Mouse (Mus musculus) midbrain, embryonic 13.5 days (tissue): ENCODE measurements around the gene Atat1. TPM values are rescaled to one million over a fixed set of nuclear protein-coding genes. Genes with fewer than 3 reads are reported as not detected.

Experiments used
- ATAC-seq: fragments of 200-750 bp; cut with Nextera tagmentation; 2 replicates; pipeline ENCODE4 v1.8.0; 2017; ENCODE audit warnings: mild to moderate bottlenecking, moderate TSS enrichment, moderate library complexity
- H3K27ac ChIP-seq: fragments of 300-500 bp; sonication (generic); 2 replicates; pipeline ENCODE4 v1.5.1; 2015; ENCODE audit warnings: inconsistent platforms, mild to moderate bottlenecking, moderate library complexity
- H3K27me3 ChIP-seq: fragments of 300-500 bp; sonication (generic); 2 replicates; pipeline ENCODE4 v1.6.1; 2015; ENCODE audit warnings: mild to moderate bottlenecking, inconsistent platforms
- H3K36me3 ChIP-seq: fragments of 300-500 bp; sonication (generic); 2 replicates; pipeline ENCODE4 v1.6.1; 2015; ENCODE audit warnings: mild to moderate bottlenecking, inconsistent platforms
- H3K4me1 ChIP-seq: fragments of 300-500 bp; sonication (generic); replicated peaks from 2 replicates; pipeline ENCODE4 v1.6.1; 2015; ENCODE audit warnings: inconsistent platforms
- H3K4me2 ChIP-seq: fragments of 300-500 bp; sonication (generic); replicated peaks from 2 replicates; pipeline ENCODE4 v1.6.1; 2015; ENCODE audit warnings: moderate library complexity, mild to moderate bottlenecking, inconsistent platforms
- H3K4me3 ChIP-seq: fragments of 300-500 bp; sonication (generic); replicated peaks from 2 replicates; pipeline ENCODE4 v1.5.1; 2015; ENCODE audit warnings: mild to moderate bottlenecking, inconsistent platforms
- H3K9ac ChIP-seq: fragments of 300-500 bp; sonication (generic); replicated peaks from 2 replicates; pipeline ENCODE4 v1.6.1; 2015; ENCODE audit warnings: mild to moderate bottlenecking, inconsistent platforms
- H3K9me3 ChIP-seq: fragments of 300-500 bp; sonication (generic); 2 replicates; pipeline ENCODE4 v1.6.1; 2016; ENCODE audit warnings: mild to moderate bottlenecking, inconsistent platforms
- WGBS: fragments of 180-500 bp; shearing (Covaris S2); methylation state at CpG from one replicate; pipeline ENCODE4 v1.1.7; 2015; 5-methylcytosine and 5-hydroxymethylcytosine counted together
- polyA plus RNA-seq: library from polyadenylated mRNA; unstranded; fragments of >200 nt; fragmentation: Nextera tagmentation; extraction: Ambion mirVana; gene quantifications from 2 replicates; pipeline ENCODE4 v1.2.1, GENCODE M21; 2015

Atat1 gene
- polyA plus RNA-seq, 1 experiment from 2014 or later = 466 TPM

GRCm38 (mm10) chr17:35868961-35869345 lies 40.9 kb downstream of the Atat1 start:
- H3K27ac ChIP-seq = no peak overlapping the region
- peaks cover 82% of the 10 kb centered on the region for H3K4me1 ChIP-seq
- H3K4me3 ChIP-seq = peak overlapping the region; percentile 84
- no peak for ATAC-seq
- 8% methylated on average over 7 of the region's 7 CpGs for WGBS
- H3K4me2 ChIP-seq = peak overlapping the region; percentile 92
- peaks cover 18% of the 10 kb centered on the region for H3K36me3 ChIP-seq
- H3K9ac ChIP-seq = peak overlapping the region; percentile 97
- no peaks in the 10 kb centered on the region for H3K9me3 ChIP-seq
- no peaks in the 10 kb centered on the region for H3K27me3 ChIP-seq

- Histone ChIP-seq H3K36me3 (peaks cover 17% of the 10 kb centered on the region), H3K4me1 (peaks cover 75% of the 10 kb centered on the region), H3K9me3 (no peaks in the 10 kb centered on the region), H3K4me2 (peak overlapping the region; percentile 92), H3K27me3 (no peaks in the 10 kb centered on the region), H3K9ac (peak overlapping the region; percentile 97), H3K4me3 (peak overlapping the region; percentile 84), H3K27ac (peak overlapping the region; percentile 99)
- WGBS = 41% methylated on average over 13 of the region's 17 CpGs
- ATAC-seq = no peak
Observed at GRCm38 (mm10) chr17:35868165-35868820, 41.6 kb downstream of the Atat1 start.

- WGBS = 8% methylated on average over 26 of the region's 26 CpGs
- Histone ChIP-seq H3K4me3 (peak overlapping the region; percentile 84), H3K27me3 (no peaks in the 10 kb centered on the region), H3K36me3 (peaks cover 14% of the 10 kb centered on the region), H3K9ac (peak overlapping the region; percentile 97), H3K9me3 (no peaks in the 10 kb centered on the region), H3K4me2 (peak overlapping the region; percentile 92), H3K27ac (peak overlapping the region; percentile 99), H3K4me1 (peaks cover 64% of the 10 kb centered on the region)
- ATAC-seq = no peak
Observed at GRCm38 (mm10) chr17:35866911-35867890, 42.7 kb downstream of the Atat1 start.

- Histone ChIP-seq H3K27me3 (no peaks in the 10 kb centered on the region), H3K4me1 (peaks cover 62% of the 10 kb centered on the region), H3K36me3 (peaks cover 9% of the 10 kb centered on the region), H3K27ac (peak overlapping the region; percentile 99), H3K9ac (peak overlapping the region; percentile 97), H3K4me2 (peak overlapping the region; percentile 92), H3K9me3 (no peaks in the 10 kb centered on the region), H3K4me3 (peak overlapping the region; percentile 84)
- peak; percentile 57 for ATAC-seq
- under 1% methylated on average over 38 of the region's 38 CpGs for WGBS
Observed at GRCm38 (mm10) chr17:35866281-35866831, 43.5 kb downstream of the Atat1 start.

GRCm38 (mm10) chr17:35865481-35866280 lies 44.2 kb downstream of the Atat1 start, which contains the start of gene Ppp1r18:
Gene Ppp1r18, plus strand, starts transcription at chr17:35865593.
- Histone ChIP-seq H3K4me2 (peak within 1 kb of the TSS; percentile 92), H3K9me3 (no peaks in the 10 kb centered on the region), H3K27ac (peak within 1 kb of the TSS; percentile 99), H3K9ac (peak within 1 kb of the TSS; percentile 97), H3K4me1 (peaks cover 60% of the 10 kb centered on the region), H3K27me3 (no peaks in the 10 kb centered on the region), H3K36me3 (peaks cover 4% of the 10 kb centered on the region; the same call in 1 of the 2 replicates), H3K4me3 (peak within 1 kb of the TSS; percentile 84)
- WGBS = under 1% methylated on average over 46 of the region's 48 CpGs
- ATAC-seq = peak; percentile 67

GRCm38 (mm10) chr17:35864832-35865353 lies 45.0 kb downstream of the Atat1 start:
- peak overlapping the region; percentile 97 for H3K9ac ChIP-seq
- peak overlapping the region; percentile 84 for H3K4me3 ChIP-seq
- no peaks in the 10 kb centered on the region for H3K27me3 ChIP-seq
- H3K27ac ChIP-seq = peak overlapping the region; percentile 99
- no peak for ATAC-seq
- WGBS = 26% methylated on average over 10 of the region's 10 CpGs
- H3K9me3 ChIP-seq = no peaks in the 10 kb centered on the region
- H3K4me1 ChIP-seq = peaks cover 56% of the 10 kb centered on the region
- peak overlapping the region; percentile 92 for H3K4me2 ChIP-seq
- no peaks in the 10 kb centered on the region for H3K36me3 ChIP-seq

GRCm38 (mm10) chr17:35861198-35861857 lies 48.5 kb downstream of the Atat1 start, which contains the start of gene Nrm:
Gene Nrm, plus strand, starts transcription at chr17:35861318.
- Histone ChIP-seq H3K27me3 (no peaks in the 10 kb centered on the region), H3K9me3 (no peaks in the 10 kb centered on the region), H3K4me3 (peak within 1 kb of the TSS; percentile 58), H3K4me2 (peak within 1 kb of the TSS; percentile 60), H3K4me1 (peaks cover 26% of the 10 kb centered on the region), H3K36me3 (peaks cover 15% of the 10 kb centered on the region), H3K27ac (peak within 1 kb of the TSS; percentile 94), H3K9ac (peak within 1 kb of the TSS; percentile 72)
- ATAC-seq = peak; percentile 93
- under 1% methylated on average over 47 of the region's 47 CpGs for WGBS

GRCm38 (mm10) chr17:35860831-35861197 lies 49.1 kb downstream of the Atat1 start:
- Histone ChIP-seq H3K36me3 (peaks cover 15% of the 10 kb centered on the region), H3K9ac (peak overlapping the region; percentile 72), H3K27ac (peak overlapping the region; percentile 94), H3K4me2 (peak overlapping the region; percentile 60), H3K4me3 (peak overlapping the region; percentile 58), H3K4me1 (peaks cover 26% of the 10 kb centered on the region), H3K9me3 (no peaks in the 10 kb centered on the region), H3K27me3 (no peaks in the 10 kb centered on the region)
- ATAC-seq = peak; percentile 3; the same call in 1 of the 2 replicates
- WGBS = 3% methylated on average over 12 of the region's 12 CpGs

DNA sequence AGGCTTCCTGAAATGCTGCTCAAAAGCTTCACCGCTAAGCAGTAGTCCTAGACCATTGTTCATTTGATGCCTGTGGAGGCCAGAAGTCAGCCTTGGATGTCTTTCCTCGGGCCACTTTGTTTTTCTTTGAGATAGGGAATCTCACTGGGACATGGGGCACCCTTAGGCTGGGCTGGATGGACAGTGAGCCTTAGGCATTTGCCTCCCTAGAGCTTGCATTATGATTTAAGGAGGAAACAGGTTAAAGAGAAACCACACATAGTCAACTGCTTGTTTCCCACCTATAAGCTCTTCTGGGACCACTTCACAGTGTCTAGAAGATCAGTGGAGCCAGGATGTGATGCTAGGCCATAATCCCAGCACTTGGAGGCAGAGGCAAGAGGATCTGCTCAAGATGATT lies 50.0 kb downstream of the Atat1 start:
- Histone ChIP-seq H3K4me3 (no peak overlapping the region), H3K36me3 (peaks cover 18% of the 10 kb centered on the region), H3K4me1 (peaks cover 21% of the 10 kb centered on the region), H3K9me3 (no peaks in the 10 kb centered on the region), H3K9ac (no peak overlapping the region), H3K4me2 (no peak overlapping the region), H3K27me3 (no peaks in the 10 kb centered on the region), H3K27ac (no peak overlapping the region)
- no peak for ATAC-seq
- 65% methylated on average over 2 of the region's 2 CpGs for WGBS

- peaks cover 22% of the 10 kb centered on the region for H3K36me3 ChIP-seq
- no peak for ATAC-seq
- H3K27ac ChIP-seq = no peak overlapping the region
- H3K4me2 ChIP-seq = no peak overlapping the region
- H3K4me1 ChIP-seq = peaks cover 17% of the 10 kb centered on the region
- no peak overlapping the region for H3K9ac ChIP-seq
- 84% methylated on average over 1 of the region's 1 CpGs for WGBS
- H3K4me3 ChIP-seq = no peak overlapping the region
- no peaks in the 10 kb centered on the region for H3K27me3 ChIP-seq
- H3K9me3 ChIP-seq = no peaks in the 10 kb centered on the region
Observed at GRCm38 (mm10) chr17:35859371-35859770, 50.5 kb downstream of the Atat1 start.
